Mouse (Mus musculus) ovary, postnatal 14 days (tissue): ENCODE measurements around the gene Glt28d2.

Experiments used
- DNase-seq: peaks from one replicate; pipeline ENCODE4 v3.0.0; 2022; ENCODE audit warnings: low spot score

Gene Glt28d2

GRCm38 (mm10) chr3:85827283-85827682 lies 60.0 kb downstream of the Glt28d2 start:
- DNase-seq = no peak

GRCm38 (mm10) chr3:85820839-85821548 lies 66.3 kb downstream of the Glt28d2 start:
- DNase-seq = no peak
